Mouse (Mus musculus) olfactory bulb, adult 2 months (tissue): Measurements from ENCODE around the gene Cd37. TPM values are rescaled to one million over a fixed set of nuclear protein-coding genes. Genes with fewer than 3 reads are reported as not detected.

ENCODE experiments used
- H3K27ac ChIP-seq: fragments of 200-500 bp; 2 replicates; pipeline ENCODE4 v1.5.1; 2012; ENCODE audit warnings: low read depth, low read length; ENCODE audit not compliant: insufficient read depth
- H3K4me1 ChIP-seq: fragments of 200-500 bp; 2 replicates; pipeline ENCODE4 v1.6.1; 2012; ENCODE audit warnings: low read length; ENCODE audit not compliant: control insufficient read depth, insufficient read depth
- H3K4me3 ChIP-seq: fragments of 200-500 bp; 2 replicates; pipeline ENCODE4 v1.5.1; 2012; ENCODE audit warnings: mild to moderate bottlenecking, low read depth, low read length, moderate library complexity; ENCODE audit not compliant: insufficient read depth
- CTCF ChIP-seq: fragments of 200-500 bp; IDR thresholded peaks from 2 replicates; pipeline ENCODE4 v1.5.1; 2012; ENCODE audit warnings: low read depth, mild to moderate bottlenecking, low read length, moderate library complexity; ENCODE audit not compliant: insufficient read depth
- POLR2A ChIP-seq: fragments of 200-500 bp; IDR thresholded peaks from 2 replicates; pipeline ENCODE4 v1.6.1; 2012; ENCODE audit warnings: mild to moderate bottlenecking, low read depth, low read length, moderate library complexity; ENCODE audit not compliant: insufficient read depth
- WGBS: fragments of 180-500 bp; shearing (Covaris S2); methylation state at CpG from one replicate; pipeline ENCODE4 v1.1.7; 2018; 5-methylcytosine and 5-hydroxymethylcytosine counted together
- polyA plus RNA-seq: library from polyadenylated mRNA; stranded (reverse); fragments of >200 nt; gene quantifications from 2 replicates; pipeline ENCODE4 v1.2.4, GENCODE M21; 2012; ENCODE audit warnings: low replicate concordance; ENCODE audit not compliant: missing spikeins, insufficient read depth, insufficient read length

Gene Cd37
- polyA plus RNA-seq, 1 experiment = not detected

- 81% methylated on average over 17 of the region's 17 CpGs for WGBS
- peak overlapping the region; percentile 7; the same call in 1 of the 2 replicates for H3K4me3 ChIP-seq
- H3K27ac ChIP-seq = no peak overlapping the region
- TF ChIP-seq CTCF = no peak
- TF ChIP-seq POLR2A = no peak
- H3K4me1 ChIP-seq = peaks cover 15% of the 10 kb centered on the region
Measured at GRCm38 (mm10) chr7:45237747-45238699, 892 bp downstream of the Cd37 start.

GRCm38 (mm10) chr7:45235656-45236180 is 3.2 kb downstream of the Cd37 start:
- no peak for TF ChIP-seq CTCF
- no peak for TF ChIP-seq POLR2A
- Histone ChIP-seq H3K4me1 (peaks cover 9% of the 10 kb centered on the region), H3K4me3 (no peak overlapping the region), H3K27ac (no peak overlapping the region)
- WGBS = 69% methylated on average over 17 of the region's 17 CpGs

GRCm38 (mm10) chr7:45234922-45235571 is 3.9 kb downstream of the Cd37 start:
- H3K4me3 ChIP-seq = no peak overlapping the region
- peaks cover 5% of the 10 kb centered on the region for H3K4me1 ChIP-seq
- 37% methylated on average over 21 of the region's 21 CpGs for WGBS
- H3K27ac ChIP-seq = no peak overlapping the region
- TF ChIP-seq POLR2A (no peak), CTCF (no peak)

GRCm38 (mm10) chr7:45234333-45234841 is 4.5 kb downstream of the Cd37 start:
- WGBS = 27% methylated on average over 29 of the region's 29 CpGs
- TF ChIP-seq CTCF (no peak), POLR2A (no peak)
- Histone ChIP-seq H3K27ac (no peak overlapping the region), H3K4me1 (peaks cover 5% of the 10 kb centered on the region), H3K4me3 (no peak overlapping the region)

- Histone ChIP-seq H3K4me1 (peaks cover 5% of the 10 kb centered on the region), H3K4me3 (no peak overlapping the region), H3K27ac (no peak overlapping the region)
- WGBS = 50% methylated on average over 20 of the region's 20 CpGs
- TF ChIP-seq CTCF = no peak
- TF ChIP-seq POLR2A = no peak
Measured at GRCm38 (mm10) chr7:45233580-45234332, 5.2 kb downstream of the Cd37 start.

GRCm38 (mm10) chr7:45232716-45233465 is 6.0 kb downstream of the Cd37 start:
- H3K27ac ChIP-seq = no peak overlapping the region
- TF ChIP-seq POLR2A (no peak), CTCF (no peak)
- 74% methylated on average over 13 of the region's 13 CpGs for WGBS
- H3K4me3 ChIP-seq = no peak overlapping the region
- peaks cover 5% of the 10 kb centered on the region for H3K4me1 ChIP-seq

GRCm38 (mm10) chr7:45231941-45232340 is 7.0 kb downstream of the Cd37 start:
- 96% methylated on average over 11 of the region's 11 CpGs for WGBS
- Histone ChIP-seq H3K4me3 (no peak overlapping the region), H3K4me1 (peaks cover 5% of the 10 kb centered on the region), H3K27ac (no peak overlapping the region)
- no peak for TF ChIP-seq CTCF
- TF ChIP-seq POLR2A = no peak

- peaks cover 5% of the 10 kb centered on the region for H3K4me1 ChIP-seq
- no peak overlapping the region for H3K4me3 ChIP-seq
- TF ChIP-seq POLR2A (no peak), CTCF (no peak)
- 92% methylated on average over 12 of the region's 12 CpGs for WGBS
- no peak overlapping the region for H3K27ac ChIP-seq
Measured at GRCm38 (mm10) chr7:45231192-45231591, 7.7 kb downstream of the Cd37 start.
